ENCODE assay signal across 8 mouse cellular contexts in genomic region chr3:94363291-94364153, GRCm38 (mm10). TPM values are rescaled to one million over a fixed set of nuclear protein-coding genes. Genes with fewer than 3 reads are reported as not detected.
A peak's percentile ranks its signal among the peaks of the same experiment; 100 is the strongest.
DNase-seq lines count a peak whose midpoint lies in the region; ATAC-seq and TF ChIP-seq lines count a peak whose summit lies in the region.

No protein-coding gene starts in this region.

- no peak for TF ChIP-seq CTCF in midbrain, postnatal 0 days (IDR thresholded peaks at IDR 0.05)

- no peaks in the 10 kb centered on the region for H3K36me3 ChIP-seq in forebrain, embryonic 12.5 days (replicated peaks)
- no peaks in the 10 kb centered on the region for H3K36me3 ChIP-seq in hindbrain, embryonic 10.5 days
- no peaks in the 10 kb centered on the region for H3K36me3 ChIP-seq in limb, embryonic 12.5 days
- no peaks in the 10 kb centered on the region for H3K36me3 ChIP-seq in midbrain, postnatal 0 days (ENCODE audit: insufficient read depth, low read length)

- no peaks in the 10 kb centered on the region for H3K4me1 ChIP-seq in brown adipose tissue, adult 24 weeks (ENCODE audit: control insufficient read depth, insufficient read depth, insufficient read length, low read length)
- peaks cover 15% of the 10 kb centered on the region for H3K4me1 ChIP-seq in forebrain, embryonic 12.5 days
- H3K4me1 ChIP-seq in hindbrain, embryonic 10.5 days (replicated peaks), result peaks cover 23% of the 10 kb centered on the region
- H3K4me1 ChIP-seq in limb, embryonic 12.5 days (replicated peaks), result 0 out of 2 replicates have a peak, but pooled peaks cover 3% of the 10 kb centered on the region
- H3K4me1 ChIP-seq in midbrain, postnatal 0 days (ENCODE audit: insufficient read depth, low read length), result peaks cover 5% of the 10 kb centered on the region; the same call in 1 of the 2 replicates

- 6% methylated on average over 91 of the region's 97 CpGs for WGBS in forebrain, embryonic 12.5 days
- 5% methylated on average over 95 of the region's 97 CpGs for WGBS in hindbrain, embryonic 10.5 days
- WGBS in limb, embryonic 12.5 days, result 5% methylated on average over 97 of the region's 97 CpGs
- 8% methylated on average over 66 of the region's 97 CpGs for WGBS in midbrain, postnatal 0 days

- peak overlapping the region; percentile 55 for H3K4me3 ChIP-seq in brown adipose tissue, adult 24 weeks (ENCODE audit: insufficient read depth, low read depth, low read length)
- peak overlapping the region; percentile 59 for H3K4me3 ChIP-seq in forebrain, embryonic 12.5 days (replicated peaks)
- H3K4me3 ChIP-seq in hindbrain, embryonic 10.5 days, result peak overlapping the region; percentile 65
- peak overlapping the region; percentile 65 for H3K4me3 ChIP-seq in limb, embryonic 12.5 days (replicated peaks)
- H3K4me3 ChIP-seq in midbrain, postnatal 0 days (ENCODE audit: low read depth, low read length), result peak overlapping the region; percentile 45

- 0 out of 2 replicates have a peak, but pooled peaks cover 3% of the 10 kb centered on the region for H3K9me3 ChIP-seq in forebrain, embryonic 12.5 days
- no peaks in the 10 kb centered on the region for H3K9me3 ChIP-seq in hindbrain, embryonic 10.5 days
- 0 out of 2 replicates have a peak, but pooled peaks cover 5% of the 10 kb centered on the region for H3K9me3 ChIP-seq in limb, embryonic 12.5 days
- no peaks in the 10 kb centered on the region for H3K9me3 ChIP-seq in midbrain, postnatal 0 days (ENCODE audit: low read length)

- H3K27me3 ChIP-seq in forebrain, embryonic 12.5 days, result peaks cover 50% of the 10 kb centered on the region
- H3K27me3 ChIP-seq in hindbrain, embryonic 10.5 days (ENCODE audit: insufficient read depth, poor library complexity, severe bottlenecking), result peaks cover 56% of the 10 kb centered on the region
- H3K27me3 ChIP-seq in limb, embryonic 12.5 days, result peaks cover 56% of the 10 kb centered on the region
- no peaks in the 10 kb centered on the region for H3K27me3 ChIP-seq in midbrain, postnatal 0 days (ENCODE audit: insufficient read depth, low read length)

- peak overlapping the region; percentile 76 for H3K9ac ChIP-seq in forebrain, embryonic 12.5 days
- peak overlapping the region; percentile 87 for H3K9ac ChIP-seq in limb, embryonic 12.5 days (replicated peaks)
- peak overlapping the region; percentile 86 for H3K9ac ChIP-seq in midbrain, postnatal 0 days (replicated peaks; ENCODE audit: low read length, poor library complexity, severe bottlenecking)

- no peak overlapping the region for H3K27ac ChIP-seq in brown adipose tissue, adult 24 weeks (replicated peaks; ENCODE audit: low read depth, low read length)
- H3K27ac ChIP-seq in forebrain, embryonic 12.5 days, result 0 out of 2 replicates have a peak overlapping the region, but pooled peaks have one; percentile 31
- peak overlapping the region; percentile 87 for H3K27ac ChIP-seq in hindbrain, embryonic 10.5 days
- no peak overlapping the region for H3K27ac ChIP-seq in limb, embryonic 12.5 days
- peak overlapping the region; percentile 40; the same call in 1 of the 2 replicates for H3K27ac ChIP-seq in midbrain, postnatal 0 days (ENCODE audit: low read depth, low read length)

- peak overlapping the region; percentile 89 for H3K4me2 ChIP-seq in forebrain, embryonic 12.5 days
- H3K4me2 ChIP-seq in limb, embryonic 12.5 days, result peak overlapping the region; percentile 89
- peak overlapping the region; percentile 71 for H3K4me2 ChIP-seq in midbrain, postnatal 0 days (ENCODE audit: low read depth, low read length, poor library complexity, severe bottlenecking)

- peak; percentile 80 for ATAC-seq in forebrain, embryonic 12.5 days (ENCODE audit: low FRiP score)
- peak; percentile 53 for ATAC-seq in limb, embryonic 12.5 days (ENCODE audit: insufficient number of reproducible peaks, insufficient read depth, low FRiP score, low TSS enrichment, low read depth)
- ATAC-seq in midbrain, postnatal 0 days (ENCODE audit: low FRiP score), result peak; percentile 69

- DNase-seq in heart, adult 18-20 months, result peak; percentile 25 to 44
- no peak for DNase-seq in heart, adult 9 months (ENCODE audit: low spot score in 2 of 2)
- DNase-seq in hindbrain, embryonic 10.5 days (ENCODE audit: low spot score), result peak; percentile 65
- DNase-seq in midbrain, postnatal 0 days (ENCODE audit: low spot score), result peak; percentile 50
- DNase-seq in urinary bladder, postnatal 14 days (ENCODE audit: low spot score), result peak; percentile 50

RNA-seq across cellular contexts. Expression of gene C2cd4d, which starts 1.3 kb away (rescaled TPM):
- under 1 TPM; 0.20 to 0.21 TPM for total RNA-seq in heart, adult 18-20 months (2021)
- 0.88 TPM in 1 of 2 replicates, not detected in the other for polyA plus RNA-seq in brown adipose tissue, adult 24 weeks (2012; ENCODE audit: insufficient read depth, insufficient read length, missing spikeins)
- polyA plus RNA-seq in forebrain, embryonic 12.5 days (2016; fragmentation: Nextera tagmentation; extraction: Ambion mirVana), result 0.87 and 1.8 TPM in 2 replicates
- polyA plus RNA-seq in hindbrain, embryonic 10.5 days (2016; fragmentation: Nextera tagmentation; extraction: Ambion mirVana), result 0.32 and 1.2 TPM in 2 replicates
- 2.0 and 2.1 TPM in 2 replicates for polyA plus RNA-seq in limb, embryonic 12.5 days (2016; fragmentation: Nextera tagmentation; extraction: Ambion mirVana)
- 1.7 and 2.8 TPM in 2 replicates for total RNA-seq in midbrain, postnatal 0 days (2014; rRNA removed)
- polyA plus RNA-seq in midbrain, postnatal 0 days (2015; fragmentation: Nextera tagmentation; extraction: Ambion mirVana), result 1.7 and 2.2 TPM in 2 replicates

RNA-seq across cellular contexts. Expression of gene Rorc, which starts 9.1 kb away (rescaled TPM):
- 10 to 100 TPM; 50.4 to 62.8 TPM for total RNA-seq in heart, adult 18-20 months (2021)
- 40.2 and 47.9 TPM in 2 replicates for polyA plus RNA-seq in brown adipose tissue, adult 24 weeks (2012; ENCODE audit: insufficient read depth, insufficient read length, missing spikeins)
- 1.3 and 2.0 TPM in 2 replicates for polyA plus RNA-seq in forebrain, embryonic 12.5 days (2016; fragmentation: Nextera tagmentation; extraction: Ambion mirVana)
- 0.13 and 0.30 TPM in 2 replicates for polyA plus RNA-seq in hindbrain, embryonic 10.5 days (2016; fragmentation: Nextera tagmentation; extraction: Ambion mirVana)
- 1.1 TPM in 2 replicates for polyA plus RNA-seq in limb, embryonic 12.5 days (2016; fragmentation: Nextera tagmentation; extraction: Ambion mirVana)
- 0.42 and 0.60 TPM in 2 replicates for total RNA-seq in midbrain, postnatal 0 days (2014; rRNA removed)
- polyA plus RNA-seq in midbrain, postnatal 0 days (2015; fragmentation: Nextera tagmentation; extraction: Ambion mirVana), result 0.12 and 0.25 TPM in 2 replicates

RNA-seq across cellular contexts. Expression of gene Them5, which starts 21.6 kb away (rescaled TPM):
- total RNA-seq in heart, adult 18-20 months (2021), result not detected
- not detected in 2 replicates for polyA plus RNA-seq in brown adipose tissue, adult 24 weeks (2012; ENCODE audit: insufficient read depth, insufficient read length, missing spikeins)
- 0.31 and 0.32 TPM in 2 replicates for polyA plus RNA-seq in forebrain, embryonic 12.5 days (2016; fragmentation: Nextera tagmentation; extraction: Ambion mirVana)
- not detected in 2 replicates for polyA plus RNA-seq in hindbrain, embryonic 10.5 days (2016; fragmentation: Nextera tagmentation; extraction: Ambion mirVana)
- polyA plus RNA-seq in limb, embryonic 12.5 days (2016; fragmentation: Nextera tagmentation; extraction: Ambion mirVana), result 0.28 TPM in 1 of 2 replicates, not detected in the other
- total RNA-seq in midbrain, postnatal 0 days (2014; rRNA removed), result 0.16 TPM in 1 of 2 replicates, not detected in the other
- polyA plus RNA-seq in midbrain, postnatal 0 days (2015; fragmentation: Nextera tagmentation; extraction: Ambion mirVana), result not detected in 2 replicates

RNA-seq across cellular contexts. Expression of gene Lingo4, which starts 34.8 kb away (rescaled TPM):
- total RNA-seq in heart, adult 18-20 months (2021), result under 1 TPM; 0.10 to 0.13 TPM
- polyA plus RNA-seq in brown adipose tissue, adult 24 weeks (2012; ENCODE audit: insufficient read depth, insufficient read length, missing spikeins), result 0.28 and 0.71 TPM in 2 replicates
- 0.78 and 0.82 TPM in 2 replicates for polyA plus RNA-seq in forebrain, embryonic 12.5 days (2016; fragmentation: Nextera tagmentation; extraction: Ambion mirVana)
- polyA plus RNA-seq in hindbrain, embryonic 10.5 days (2016; fragmentation: Nextera tagmentation; extraction: Ambion mirVana), result 0.66 and 1.2 TPM in 2 replicates
- polyA plus RNA-seq in limb, embryonic 12.5 days (2016; fragmentation: Nextera tagmentation; extraction: Ambion mirVana), result 0.09 TPM in 1 of 2 replicates, not detected in the other
- total RNA-seq in midbrain, postnatal 0 days (2014; rRNA removed), result 1.6 and 1.8 TPM in 2 replicates
- 1.5 TPM in 2 replicates for polyA plus RNA-seq in midbrain, postnatal 0 days (2015; fragmentation: Nextera tagmentation; extraction: Ambion mirVana)

RNA-seq across cellular contexts. Expression of gene Tdrkh, which starts 49.6 kb away (rescaled TPM):
- total RNA-seq in heart, adult 18-20 months (2021), result 1 to 10 TPM; 4.4 to 6.1 TPM
- 24.3 and 29.6 TPM in 2 replicates for polyA plus RNA-seq in brown adipose tissue, adult 24 weeks (2012; ENCODE audit: insufficient read depth, insufficient read length, missing spikeins)
- 67.2 and 67.8 TPM in 2 replicates for polyA plus RNA-seq in forebrain, embryonic 12.5 days (2016; fragmentation: Nextera tagmentation; extraction: Ambion mirVana)
- 39.6 and 46.1 TPM in 2 replicates for polyA plus RNA-seq in hindbrain, embryonic 10.5 days (2016; fragmentation: Nextera tagmentation; extraction: Ambion mirVana)
- polyA plus RNA-seq in limb, embryonic 12.5 days (2016; fragmentation: Nextera tagmentation; extraction: Ambion mirVana), result 8.5 and 8.6 TPM in 2 replicates
- total RNA-seq in midbrain, postnatal 0 days (2014; rRNA removed), result 12.0 and 18.5 TPM in 2 replicates
- 39.5 and 40.3 TPM in 2 replicates for polyA plus RNA-seq in midbrain, postnatal 0 days (2015; fragmentation: Nextera tagmentation; extraction: Ambion mirVana)

Comparison
In these comparisons a context has a peak if more than half of its experiments do, and no peak if none do; other contexts are left out.
1. DNase-seq: peak in heart, adult 18-20 months (2 of 2), hindbrain, embryonic 10.5 days (single experiment), midbrain, postnatal 0 days (single experiment) and urinary bladder, postnatal 14 days (single experiment); none in heart, adult 9 months (0 of 2).
2. H3K27ac ChIP-seq: peak in forebrain, embryonic 12.5 days (single experiment), hindbrain, embryonic 10.5 days (single experiment) and midbrain, postnatal 0 days (single experiment); none in brown adipose tissue, adult 24 weeks (single experiment) and limb, embryonic 12.5 days (single experiment).
3. RNA of gene Rorc, which starts 9.1 kb away (polyA plus RNA-seq): 40.2 to 47.9 TPM in brown adipose tissue, adult 24 weeks; 1.3 to 2.0 TPM in forebrain, embryonic 12.5 days, 1.1 TPM in limb, embryonic 12.5 days, 0.12 to 0.25 TPM in midbrain, postnatal 0 days and 0.13 to 0.30 TPM in hindbrain, embryonic 10.5 days; every median in the first group is over 10 times any median in the second.
4. Peak in every context shown above with its lines, with median percentiles within 50 percentile points of each other: H3K4me3 ChIP-seq, ATAC-seq, H3K4me2 ChIP-seq and H3K9ac ChIP-seq.